Mouse (Mus musculus) duodenum, adult 2 months (tissue): ENCODE results near the gene Catsperz. TPM values are rescaled to one million over a fixed set of nuclear protein-coding genes. Genes with fewer than 3 reads are reported as not detected.

Experiments used
- polyA plus RNA-seq: library from polyadenylated mRNA; depleted of rRNA; stranded (reverse); fragments of >200 nt; gene quantifications from 2 replicates; pipeline ENCODE4 v1.2.3, GENCODE M21; 2012; ENCODE audit warnings: low replicate concordance; rRNA removed

Gene Catsperz
- not detected in 2 replicates for polyA plus RNA-seq

DNA sequence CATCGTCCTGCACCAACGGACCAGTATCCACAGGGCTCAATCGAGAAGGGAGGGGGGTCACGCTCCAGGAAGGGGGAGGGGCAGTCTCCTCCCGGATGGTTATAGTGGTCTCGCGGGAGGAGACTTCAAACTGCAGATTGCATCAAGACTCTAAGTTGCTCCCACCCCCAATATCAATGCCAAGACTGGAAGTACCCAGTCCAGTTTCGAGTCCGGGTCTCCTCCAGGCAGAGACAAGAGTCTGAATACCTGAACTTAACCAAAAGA, at the start of gene Catsperz:
TSS of gene Catsperz (minus strand) at position 74 of the 267 bp plus-strand sequence.

GRCm38 (mm10) chr19:6974211-6975205, 49.3 kb upstream of the Catsperz start, which contains the start of gene Ppp1r14b:
Gene Ppp1r14b (plus strand): TSS chr19:6974968.

GRCm38 (mm10) chr19:6942249-6942691, 17.1 kb upstream of the Catsperz start, which contains the start of gene Gpr137:
Gene Gpr137 (minus strand): TSS chr19:6942480.

DNA sequence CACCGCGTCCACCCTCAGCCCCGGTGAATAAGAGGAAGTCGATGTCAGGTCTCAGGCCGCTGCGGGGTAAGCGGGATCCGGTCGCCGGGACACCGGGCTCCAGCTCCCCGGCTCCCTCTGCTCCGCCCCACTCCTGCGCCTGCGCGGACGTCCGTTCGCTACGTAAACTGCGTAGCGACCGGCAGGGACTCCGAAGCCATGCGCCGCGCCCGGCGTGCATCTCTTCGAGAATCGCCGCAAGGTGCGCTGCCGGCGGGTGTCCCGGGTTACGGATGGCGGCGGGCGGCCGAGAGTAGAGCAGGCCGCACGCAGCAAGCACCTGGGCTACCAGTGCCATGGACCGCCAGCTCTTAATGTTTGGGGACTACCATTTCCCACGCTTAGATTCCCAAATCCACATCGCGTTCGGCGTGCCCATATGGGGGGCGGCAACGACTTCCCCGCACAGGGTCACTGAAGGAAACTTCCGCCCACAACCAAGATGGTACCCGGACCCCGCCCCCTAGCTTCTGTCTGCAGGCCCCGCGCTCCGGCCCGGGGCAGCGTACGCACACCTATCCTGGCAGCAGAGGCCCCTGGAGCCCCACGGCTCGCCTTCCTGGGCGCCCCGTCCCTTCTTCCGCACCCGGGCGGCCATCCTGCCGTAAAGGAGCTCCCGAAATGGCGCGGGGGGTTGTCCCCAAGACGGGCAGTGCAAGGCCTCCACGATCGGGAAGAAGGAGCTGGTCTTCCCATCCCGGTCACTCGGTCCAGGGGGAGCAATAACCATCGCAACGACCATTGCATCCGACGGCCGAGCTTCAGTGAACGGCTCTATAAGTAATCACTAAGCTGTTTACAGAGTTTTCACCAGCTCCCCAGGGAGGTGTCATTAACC, 16.4 kb upstream of the Catsperz start, which contains the start of gene Bad:
TSS of gene Bad (plus strand) at position 490 of the 877 bp plus-strand sequence.

GRCm38 (mm10) chr19:6934195-6934977, 9.2 kb upstream of the Catsperz start, which contains the start of gene Kcnk4:
Gene Kcnk4 (minus strand): TSS chr19:6934515.

DNA sequence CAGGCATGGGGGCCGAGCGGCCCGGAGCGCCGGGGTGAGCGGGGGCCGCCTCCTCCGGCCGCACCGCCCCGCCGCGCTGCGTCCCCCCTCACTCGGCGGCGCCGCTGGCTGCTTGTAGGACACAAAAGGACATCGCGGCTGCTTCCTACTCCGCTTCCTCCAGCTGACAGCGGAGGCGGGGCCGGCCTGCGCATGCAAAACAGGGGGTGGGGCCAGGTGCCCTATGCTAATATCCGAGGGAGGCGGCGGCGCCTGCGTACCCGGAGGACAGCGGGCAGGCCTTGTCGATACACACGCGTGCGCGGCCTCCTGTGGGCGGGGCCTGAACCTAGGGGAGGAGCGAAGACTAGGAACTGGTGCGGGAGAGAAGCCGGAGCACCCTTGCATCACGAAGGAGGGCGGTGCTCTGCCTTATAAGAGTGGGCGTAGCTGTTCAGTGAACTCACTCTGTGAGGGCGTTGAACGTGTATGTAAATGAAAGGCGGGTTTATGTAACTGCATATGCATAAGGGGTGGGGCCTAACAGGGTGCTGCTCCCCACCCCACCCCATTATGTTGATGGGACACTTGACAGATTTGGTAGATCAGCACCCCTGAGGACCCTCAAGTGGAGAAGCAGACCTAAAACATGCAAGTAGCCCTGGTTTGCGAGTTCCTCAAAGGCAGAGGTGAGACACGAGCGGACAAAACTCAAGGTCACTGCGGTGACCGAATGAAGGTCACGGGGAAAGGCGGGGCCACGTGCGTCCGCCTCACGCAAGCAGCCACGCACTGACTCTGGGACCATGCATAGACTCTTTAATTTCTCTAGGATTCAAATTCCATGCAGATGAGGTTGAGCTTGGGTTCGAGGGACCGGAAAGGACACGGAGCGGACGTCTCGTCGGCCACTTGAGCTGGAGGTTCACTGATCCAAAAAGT, 3.3 kb downstream of the Catsperz start, which contains the start of gene Esrra:
TSS of gene Esrra (minus strand) at position 167 of the 921 bp plus-strand sequence.

DNA sequence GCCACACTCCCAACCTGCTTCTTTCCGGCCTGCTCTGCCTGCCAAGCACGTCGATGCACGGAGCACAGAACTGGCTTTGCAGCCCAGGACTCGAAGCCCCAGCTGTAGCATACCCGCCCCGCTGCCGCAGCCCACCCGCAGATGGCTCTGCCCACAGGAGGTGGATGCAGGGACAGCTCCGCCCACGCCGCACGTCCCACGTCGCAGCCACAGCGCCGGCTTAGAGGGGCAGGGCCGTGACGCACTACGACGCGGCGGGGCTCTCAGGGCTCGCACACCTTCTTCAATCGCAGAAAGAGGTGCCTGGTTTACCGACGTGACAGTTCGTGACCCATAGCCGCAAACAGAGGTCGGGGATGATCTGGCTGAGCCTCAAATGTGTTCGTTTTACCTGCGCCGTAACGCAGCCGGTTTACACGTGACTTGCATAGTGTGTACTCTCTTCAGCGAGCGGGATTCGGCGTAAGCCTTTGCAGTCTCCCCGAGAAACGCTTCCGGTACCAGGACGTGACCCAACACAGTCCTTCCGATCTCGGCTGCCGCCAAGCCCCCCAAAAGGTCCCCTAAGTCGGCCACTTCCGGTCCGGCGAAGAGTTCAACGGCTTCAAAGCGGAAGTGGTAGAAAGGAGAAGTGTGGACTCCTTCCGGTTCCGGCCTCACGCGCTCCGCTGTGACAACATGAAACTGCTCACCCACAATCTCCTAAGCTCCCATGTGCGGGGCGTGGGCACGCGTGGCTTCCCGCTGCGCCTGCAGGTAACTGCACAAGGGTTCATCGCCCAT, 15.5 kb downstream of the Catsperz start, which contains the start of the genes Trmt112 and Prdx5:
TSS of gene Trmt112 (plus strand) at position 192 of the 783 bp plus-strand sequence.
TSS of gene Prdx5 (minus strand) at position 600 of the 783 bp plus-strand sequence.

Other genes with a start within 250 kb of the Catsperz start
- gene Rps6ka4, start 84.7 kb downstream of the Catsperz start, polyA plus RNA-seq = 40.3 and 55.5 TPM in 2 replicates
- 28.0 and 29.4 TPM in 2 replicates for gene Ccdc88b, start 67.2 kb downstream of the Catsperz start, polyA plus RNA-seq
- gene Trmt112, start 15.7 kb downstream of the Catsperz start, polyA plus RNA-seq = 47.0 and 71.7 TPM in 2 replicates
- 173 and 198 TPM in 2 replicates for gene Prdx5, start 15.3 kb downstream of the Catsperz start, polyA plus RNA-seq
- 295 and 547 TPM in 2 replicates for gene Esrra, start 3.6 kb downstream of the Catsperz start, polyA plus RNA-seq
- gene Kcnk4, start 9.1 kb upstream of the Catsperz start, polyA plus RNA-seq = not detected in 2 replicates
- gene Bad, start 16.5 kb upstream of the Catsperz start, polyA plus RNA-seq = 87.2 and 152 TPM in 2 replicates
- gene Gpr137, start 17.1 kb upstream of the Catsperz start, polyA plus RNA-seq = 116 and 165 TPM in 2 replicates
- gene Ppp1r14b, start 49.6 kb upstream of the Catsperz start, polyA plus RNA-seq = 114 and 131 TPM in 2 replicates
- 470 and 523 TPM in 2 replicates for gene Plcb3, start 51.1 kb upstream of the Catsperz start, polyA plus RNA-seq
- 26.0 and 27.9 TPM in 2 replicates for gene Fkbp2, start 55.1 kb upstream of the Catsperz start, polyA plus RNA-seq
- 28.2 and 41.3 TPM in 2 replicates for gene Vegfb, start 62.3 kb upstream of the Catsperz start, polyA plus RNA-seq
- gene Dnajc4, start 67.2 kb upstream of the Catsperz start, polyA plus RNA-seq = 35.7 and 47.7 TPM in 2 replicates
- gene Nudt22, start 70.7 kb upstream of the Catsperz start, polyA plus RNA-seq = 44.2 and 67.5 TPM in 2 replicates
- gene Trpt1, start 70.8 kb upstream of the Catsperz start, polyA plus RNA-seq = 8.4 and 10.9 TPM in 2 replicates
- gene Fermt3, start 94.1 kb upstream of the Catsperz start, polyA plus RNA-seq = 8.8 and 17.2 TPM in 2 replicates
- gene Stip1, start 114.6 kb upstream of the Catsperz start, polyA plus RNA-seq = 15.1 and 19.1 TPM in 2 replicates
- 39.6 and 55.8 TPM in 2 replicates for gene Macrod1, start 131.4 kb upstream of the Catsperz start, polyA plus RNA-seq
- 0.05 and 0.15 TPM in 2 replicates for gene Flrt1, start 180.3 kb upstream of the Catsperz start, polyA plus RNA-seq